Mouse (Mus musculus) CH12.LX (cell line): Measurements from ENCODE around the gene Pmm2. TPM values are rescaled to one million over a fixed set of nuclear protein-coding genes. Genes with fewer than 3 reads are reported as not detected.

ENCODE experiments used
- DNase-seq: peaks from one replicate; pipeline ENCODE4 v3.0.0-alpha.2; 2013; ENCODE audit errors: extremely low read depth
- H3K27ac ChIP-seq: 2 replicates; pipeline ENCODE4 v1.5.1; 2012; ENCODE audit warnings: low read depth, mild to moderate bottlenecking, control low read depth, moderate library complexity; ENCODE audit not compliant: insufficient read depth
- H3K27me3 ChIP-seq: replicated peaks from 2 replicates; pipeline ENCODE3; 2012; ENCODE audit warnings: inconsistent platforms
- H3K36me3 ChIP-seq, 2 experiments: replicated peaks in 1 of 2; 2 replicates each; pipeline versions ENCODE3 to v1.6.1; 2012; ENCODE audit warnings: inconsistent platforms in 1 of 2, low read length in 1 of 2, mild to moderate bottlenecking in 1 of 2, mixed read lengths in 1 of 2, moderate library complexity in 1 of 2; ENCODE audit not compliant: control insufficient read depth in 1 of 2, insufficient read depth in 1 of 2
- H3K4me1 ChIP-seq, 2 experiments: 2 replicates each; pipeline ENCODE4 v1.6.1; 2012; ENCODE audit warnings: inconsistent platforms in 1 of 2, moderate library complexity in 1 of 2; ENCODE audit not compliant: insufficient read depth in 2 of 2, control insufficient read depth in 1 of 2
- H3K4me2 ChIP-seq: 2 replicates; pipeline ENCODE4 v1.6.1; 2012; ENCODE audit warnings: low read depth, mild to moderate bottlenecking, control low read depth; ENCODE audit not compliant: poor library complexity, insufficient read depth, severe bottlenecking
- H3K4me3 ChIP-seq, 3 experiments: fragments of 150-350 bp in 1 of 3; sonication (generic) in 1 of 3; replicated peaks in 1 of 3; 2 replicates each; pipeline versions ENCODE3 to v1.5.1; 2011 to 2012; ENCODE audit warnings: low read depth in 2 of 3, low read length in 2 of 3, mild to moderate bottlenecking in 2 of 3, moderate library complexity in 2 of 3, control low read depth in 1 of 3, improper control_type of control experiment in 1 of 3, inconsistent platforms in 1 of 3, mixed read lengths in 1 of 3; ENCODE audit not compliant: poor library complexity in 1 of 3
- H3K79me2 ChIP-seq: replicated peaks from 2 replicates; pipeline ENCODE4 v1.6.1; 2012; ENCODE audit warnings: mild to moderate bottlenecking, moderate library complexity; ENCODE audit not compliant: control insufficient read depth, poor library complexity, insufficient read depth, severe bottlenecking; ENCODE audit errors: extremely low read depth
- H3K9ac ChIP-seq: 2 replicates; pipeline ENCODE4 v1.6.1; 2012; ENCODE audit warnings: low read depth, mild to moderate bottlenecking, control low read depth, moderate library complexity; ENCODE audit not compliant: insufficient read depth
- H3K9me3 ChIP-seq: replicated peaks from 2 replicates; pipeline ENCODE3; 2012; ENCODE audit warnings: low read length, inconsistent platforms, mixed read lengths
- BHLHE40 ChIP-seq: IDR thresholded peaks from 2 replicates; pipeline ENCODE4 v1.6.1; 2011; ENCODE audit warnings: mild to moderate bottlenecking, low read depth, low read length, improper control_type of control experiment
- CHD1 ChIP-seq: IDR thresholded peaks from 2 replicates; pipeline ENCODE4 v1.6.1; 2012; ENCODE audit warnings: low read depth, low read length, improper control_type of control experiment, inconsistent platforms
- CTCF ChIP-seq, 2 experiments: IDR thresholded peaks in 1 of 2; conservative IDR thresholded peaks in 1 of 2; 2 replicates each; pipeline ENCODE4 v1.5.1; 2011 to 2012; ENCODE audit warnings: low read depth in 2 of 2, low read length in 2 of 2, improper control_type of control experiment in 1 of 2, inconsistent platforms in 1 of 2, mild to moderate bottlenecking in 1 of 2, moderate library complexity in 1 of 2
- E2F4 ChIP-seq: IDR thresholded peaks from 2 replicates; pipeline ENCODE4 v1.6.1; 2011; ENCODE audit warnings: low read depth, low read length, improper control_type of control experiment; ENCODE audit not compliant: insufficient replicate concordance
- ETS1 ChIP-seq: conservative IDR thresholded peaks from 2 replicates; pipeline ENCODE4 v1.6.1; 2012; ENCODE audit warnings: low read depth, mild to moderate bottlenecking, inconsistent platforms, low read length, improper control_type of control experiment, moderate library complexity
- HCFC1 ChIP-seq: IDR thresholded peaks from 2 replicates; pipeline ENCODE4 v1.6.1; 2012; ENCODE audit warnings: low read depth, mild to moderate bottlenecking, inconsistent platforms, low read length, improper control_type of control experiment
- IRF4 ChIP-seq: IDR thresholded peaks from 2 replicates; pipeline ENCODE4 v1.6.1; 2014; ENCODE audit warnings: low read depth, mild to moderate bottlenecking, inconsistent platforms, low read length, improper control_type of control experiment
- JUND ChIP-seq: conservative IDR thresholded peaks from 2 replicates; pipeline ENCODE4 v1.6.1; 2011; ENCODE audit warnings: low read depth, low read length, improper control_type of control experiment
- KAT2A ChIP-seq: IDR thresholded peaks from 2 replicates; pipeline ENCODE4 v1.6.1; 2012; ENCODE audit warnings: low read length, improper control_type of control experiment, inconsistent platforms; ENCODE audit not compliant: insufficient replicate concordance
- MAFK ChIP-seq: IDR thresholded peaks from 2 replicates; pipeline ENCODE4 v1.6.1; 2011; ENCODE audit warnings: low read length, improper control_type of control experiment; ENCODE audit not compliant: insufficient replicate concordance
- MAZ ChIP-seq: IDR thresholded peaks from 2 replicates; pipeline ENCODE4 v1.6.1; 2012; ENCODE audit warnings: low read depth, mild to moderate bottlenecking, inconsistent platforms, low read length, improper control_type of control experiment, moderate library complexity
- NELFE ChIP-seq: IDR thresholded peaks from 2 replicates; pipeline ENCODE4 v1.6.1; 2011; ENCODE audit warnings: low read depth, low read length, improper control_type of control experiment
- NRF1 ChIP-seq: IDR thresholded peaks from 2 replicates; pipeline ENCODE4 v1.6.1; 2014; ENCODE audit warnings: low read depth, mild to moderate bottlenecking, inconsistent platforms, low read length, improper control_type of control experiment, moderate library complexity
- POLR2A ChIP-seq: IDR thresholded peaks from 2 replicates; pipeline ENCODE4 v1.6.1; 2011; ENCODE audit warnings: low read depth, mild to moderate bottlenecking, improper control_type of control experiment, low read length
- POLR2AphosphoS2 ChIP-seq: IDR thresholded peaks from 2 replicates; pipeline ENCODE4 v1.6.1; 2011; ENCODE audit warnings: low read depth, low read length, improper control_type of control experiment
- RAD21 ChIP-seq: IDR thresholded peaks from 2 replicates; pipeline ENCODE4 v1.6.1; 2011; ENCODE audit warnings: low read depth, mild to moderate bottlenecking, low read length, improper control_type of control experiment, moderate library complexity
- RCOR1 ChIP-seq: conservative IDR thresholded peaks from 2 replicates; pipeline ENCODE4 v1.6.1; 2012; ENCODE audit warnings: low read depth, mild to moderate bottlenecking, inconsistent platforms, low read length, improper control_type of control experiment
- SIN3A ChIP-seq: IDR thresholded peaks from 2 replicates; pipeline ENCODE4 v1.6.1; 2012; ENCODE audit warnings: low read length, improper control_type of control experiment, inconsistent platforms
- SMC3 ChIP-seq: IDR thresholded peaks from 2 replicates; pipeline ENCODE4 v1.6.1; 2011; ENCODE audit warnings: low read depth, low read length, improper control_type of control experiment
- UBTF ChIP-seq: IDR thresholded peaks from 2 replicates; pipeline ENCODE4 v1.6.1; 2012; ENCODE audit warnings: low read depth, mild to moderate bottlenecking, inconsistent platforms, low read length, improper control_type of control experiment, moderate library complexity
- USF1 ChIP-seq: IDR thresholded peaks from 2 replicates; pipeline ENCODE4 v1.6.1; 2014; ENCODE audit warnings: low read depth, mild to moderate bottlenecking, inconsistent platforms, low read length, improper control_type of control experiment
- ZC3H11A ChIP-seq: IDR thresholded peaks from 2 replicates; pipeline ENCODE4 v1.6.1; 2012; ENCODE audit warnings: low read depth, mild to moderate bottlenecking, inconsistent platforms, low read length, improper control_type of control experiment
- ZKSCAN1 ChIP-seq: IDR thresholded peaks from 2 replicates; pipeline ENCODE4 v1.6.1; 2012; ENCODE audit warnings: low read depth, inconsistent platforms, low read length, improper control_type of control experiment, borderline replicate concordance
- ZMIZ1 ChIP-seq: IDR thresholded peaks from 2 replicates; pipeline ENCODE4 v1.6.1; 2012; ENCODE audit warnings: low read depth, mild to moderate bottlenecking, inconsistent platforms, low read length, improper control_type of control experiment
- dilution Hi-C: fragments of 300-500 bp; cut with MboI; formaldehyde crosslinking; loops from 2 replicates; pipeline ENCODE4 v1.14.3; 2020; ENCODE audit warnings: low sequenced_read_pairs; ENCODE audit not compliant: extremely low pct_unique_long_range_greater_than_20kb, extremely low pct_ligation_motif_present
- in situ Hi-C: fragments of 300-500 bp; cut with MboI; formaldehyde crosslinking; loops from 3 replicates; pipeline ENCODE4 v1.14.3; 2019; ENCODE audit warnings: low sequenced_read_pairs, low pct_ligation_motif_present, low pct_unique_long_range_greater_than_20kb, mixed read lengths
- polyA plus RNA-seq: library from polyadenylated mRNA; unstranded; fragments of >175 nt; gene quantifications from 2 replicates; pipeline ENCODE4 v1.2.1, GENCODE M21; 2012; ENCODE audit warnings: low read depth; ENCODE audit not compliant: insufficient read length
- total RNA-seq, 2 experiments: library from RNA; depleted of rRNA; stranded (reverse); fragments of 300-350 nt in 1 of 2; fragments of >200 nt in 1 of 2; gene quantifications; 2 replicates each; pipeline ENCODE4 v1.2.3; 2012 to 2014

The Pmm2 gene
- total and polyA plus RNA-seq, 3 experiments, result 33.1 to 69.4 (median 42.1) TPM

GRCm38 (mm10) chr16:8686121-8686870 is 48.8 kb downstream of the Pmm2 start:
- Histone ChIP-seq H3K79me2 (no peaks in the 10 kb centered on the region), H3K36me3 (peaks cover 35 to 83% of the 10 kb centered on the region in 2 experiments), H3K9me3 (no peaks in the 10 kb centered on the region), H3K9ac (no peak overlapping the region), H3K4me3 (no peak overlapping the region), H3K27ac (no peak overlapping the region), H3K4me2 (no peak overlapping the region), H3K4me1 (no peaks in the 10 kb centered on the region), H3K27me3 (no peaks in the 10 kb centered on the region)
- TF ChIP-seq ZKSCAN1 (no peak), UBTF (no peak), NRF1 (0 out of 2 replicates have a peak, but pooled peaks have one; percentile 14), SMC3 (peak; percentile 85), ZC3H11A (peak; percentile 50), ETS1 (no peak), IRF4 (peak; percentile 15; the same call in 1 of the 2 replicates), POLR2A (0 out of 2 replicates have a peak, but pooled peaks have one; percentile 13), KAT2A (no peak), SIN3A (no peak), JUND (no peak), CHD1 (0 out of 2 replicates have a peak, but pooled peaks have one; percentile 38), RCOR1 (no peak), MAZ (no peak), ZMIZ1 (peak; percentile 45), USF1 (no peak), BHLHE40 (peak; percentile 45; the same call in 1 of the 2 replicates), HCFC1 (no peak), NELFE (peak; percentile 18; the same call in 1 of the 2 replicates), RAD21 (peak; percentile 96), POLR2AphosphoS2 (peak; percentile 64; the same call in 1 of the 2 replicates), CTCF (conservative IDR thresholded peaks at IDR 0.05 in 1 of 2, IDR thresholded peaks at IDR 0.05 in 1 of 2; ENCODE audit: low read depth in 2 of 2, low read length in 2 of 2) (peak; percentile 97 to 99), E2F4 (no peak), MAFK (no peak)
- DNase-seq, result peak; percentile 85
- in situ Hi-C loops, result loop anchor here (5.0 kb wide), 2 partner anchors 81 to 181 kb away; no protein-coding TSS in a partner anchor
- dilution Hi-C loops, result no loop called here
